Mouse (Mus musculus) kidney, postnatal 4 days (tissue): ENCODE measurements around the gene Atp23.

Experiments used
- DNase-seq, 2 experiments: peaks; one replicate each; pipeline ENCODE4 v3.0.0; 2021; ENCODE audit warnings: mixed read lengths in 2 of 2

Gene Atp23

GRCm38 (mm10) chr10:126900821-126901487 is at the start of gene Atp23:
Gene Atp23 (minus strand): TSS chr10:126901355.
- DNase-seq, result peak; percentile 97 to 98

GRCm38 (mm10) chr10:126950572-126950971 is 49.4 kb upstream of the Atp23 start:
- DNase-seq, result no peak

DNA sequence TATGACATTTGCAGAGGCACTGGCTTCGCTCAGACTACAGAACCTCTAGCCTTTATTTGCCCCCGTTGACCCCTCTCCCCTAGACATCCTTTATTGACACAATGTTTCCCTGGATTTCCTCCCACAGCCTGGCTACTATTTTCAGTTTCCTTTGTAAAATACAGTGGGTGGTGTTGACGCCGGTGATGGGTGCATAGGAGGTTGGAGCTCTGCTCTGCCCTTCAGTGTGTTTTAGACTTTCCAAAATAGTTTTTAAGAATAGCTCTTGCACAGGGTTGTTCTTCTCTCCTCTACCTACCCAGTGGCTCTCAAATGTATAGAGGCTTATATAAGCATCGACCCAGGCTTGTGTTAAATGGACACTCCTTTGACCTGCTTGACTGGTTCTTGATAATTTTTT is 48.7 kb upstream of the Atp23 start:
- no peak for DNase-seq

DNA sequence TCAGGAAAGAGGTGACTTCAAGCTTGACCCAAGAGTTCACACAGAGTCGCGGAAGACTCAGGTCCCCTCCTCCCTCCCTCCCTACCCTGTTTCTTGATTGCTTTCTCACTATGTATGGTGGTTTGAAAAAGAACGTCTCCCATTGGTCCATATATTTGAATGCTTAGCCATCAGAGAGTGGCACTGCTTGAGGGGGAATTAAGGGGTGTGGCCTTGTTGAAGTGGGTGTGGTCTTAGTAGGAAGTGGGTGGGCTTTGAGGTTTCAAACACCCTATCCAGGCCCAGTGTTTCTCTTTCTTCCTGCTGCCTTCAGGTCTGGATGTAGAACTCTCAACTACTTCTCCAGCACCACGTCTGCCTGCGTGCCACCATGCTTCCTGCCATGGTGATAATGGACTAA is 44.4 kb upstream of the Atp23 start:
- DNase-seq, result no peak

GRCm38 (mm10) chr10:126940949-126941348 is 39.8 kb upstream of the Atp23 start:
- no peak for DNase-seq

- DNase-seq, result peak; percentile 49 to 71
Measured at GRCm38 (mm10) chr10:126935556-126936381, 34.6 kb upstream of the Atp23 start.

DNA sequence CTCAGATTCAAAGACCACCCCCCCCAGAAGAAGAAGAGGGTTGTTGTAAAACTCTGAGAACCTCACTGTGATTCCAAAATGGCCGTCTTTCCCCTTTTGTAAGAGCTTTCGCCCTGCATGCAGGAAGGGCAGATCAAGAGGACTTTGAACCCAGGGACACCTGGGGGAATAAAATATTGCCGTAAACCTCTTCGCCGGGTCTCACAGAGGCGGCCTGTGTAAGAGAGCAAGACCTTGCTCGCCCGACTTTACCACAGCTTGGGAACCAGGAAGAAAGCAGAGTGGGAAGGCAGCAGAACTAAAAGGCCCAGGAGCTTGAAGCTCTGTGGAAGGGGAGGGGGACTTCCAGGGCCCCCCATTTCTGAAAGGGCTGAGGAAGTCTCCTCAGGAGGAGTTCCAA is 34.0 kb upstream of the Atp23 start:
- DNase-seq, result peak in 1 of 2 experiments; percentile 38

- no peak for DNase-seq
Measured at GRCm38 (mm10) chr10:126934561-126934960, 33.4 kb upstream of the Atp23 start.

DNA sequence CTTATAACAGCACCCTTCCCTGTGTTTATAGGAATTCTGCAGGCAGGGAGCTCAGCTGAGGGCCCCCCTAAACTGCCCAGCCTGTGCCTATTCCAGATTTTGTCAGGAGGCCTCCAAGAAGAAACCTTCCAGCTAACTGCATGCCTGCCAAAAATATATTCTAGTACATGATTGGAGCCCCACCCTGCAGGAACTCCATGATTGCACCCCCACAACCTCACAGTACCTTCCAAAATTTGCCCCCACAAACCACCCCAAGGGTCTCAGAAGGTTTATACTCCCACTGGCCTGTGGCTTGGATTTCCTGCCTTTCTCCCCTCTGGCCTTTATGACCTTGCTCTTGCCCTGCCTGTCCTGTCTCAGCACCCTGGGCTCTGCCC is 30.6 kb upstream of the Atp23 start:
- DNase-seq, result no peak

DNA sequence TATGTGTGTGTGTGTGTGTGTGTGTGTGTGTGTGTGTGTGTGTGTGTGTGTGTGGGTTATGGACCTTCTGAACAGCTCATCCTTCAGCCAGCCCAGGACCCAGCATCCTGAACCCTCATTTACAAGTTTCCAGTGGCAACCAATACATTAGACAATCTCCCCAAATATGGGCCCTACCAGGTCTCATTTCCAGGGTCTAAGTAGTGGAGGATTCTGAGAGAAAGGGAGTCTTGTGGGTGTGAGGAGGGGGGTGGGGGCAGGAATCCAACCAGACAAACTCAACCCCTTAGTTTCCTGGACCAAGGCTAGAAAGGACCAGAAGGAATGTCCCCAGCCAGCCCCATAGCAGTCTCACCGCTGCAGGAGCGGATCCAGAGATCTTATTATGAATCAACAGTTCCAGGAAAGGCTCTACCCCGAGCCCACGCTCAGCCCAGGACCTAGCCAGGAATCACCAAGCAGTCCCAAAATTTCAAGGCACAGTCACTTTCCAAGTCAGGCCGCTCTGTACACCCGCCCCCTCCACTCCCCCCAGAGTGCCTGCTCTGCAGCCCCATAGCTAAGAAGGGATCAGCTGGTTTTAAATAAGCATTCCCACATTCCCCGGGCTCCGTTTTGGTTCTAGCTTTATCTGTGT is 30.1 kb upstream of the Atp23 start:
- DNase-seq, result peak; percentile 27 to 53

GRCm38 (mm10) chr10:126930270-126931121 is 29.3 kb upstream of the Atp23 start:
- peak; percentile 67 to 75 for DNase-seq

GRCm38 (mm10) chr10:126929543-126929942 is 28.4 kb upstream of the Atp23 start:
- no peak for DNase-seq

- no peak for DNase-seq
Measured at GRCm38 (mm10) chr10:126928819-126929206, 27.7 kb upstream of the Atp23 start.

- peak; percentile 92 to 94 for DNase-seq
Measured at GRCm38 (mm10) chr10:126928011-126928818, 27.1 kb upstream of the Atp23 start.

- peak; percentile 43 to 66 for DNase-seq
Measured at GRCm38 (mm10) chr10:126927101-126927961, 26.2 kb upstream of the Atp23 start.

GRCm38 (mm10) chr10:126925391-126925790 is 24.2 kb upstream of the Atp23 start:
- no peak for DNase-seq

GRCm38 (mm10) chr10:126924087-126924486 is 22.9 kb upstream of the Atp23 start:
- DNase-seq, result no peak

DNA sequence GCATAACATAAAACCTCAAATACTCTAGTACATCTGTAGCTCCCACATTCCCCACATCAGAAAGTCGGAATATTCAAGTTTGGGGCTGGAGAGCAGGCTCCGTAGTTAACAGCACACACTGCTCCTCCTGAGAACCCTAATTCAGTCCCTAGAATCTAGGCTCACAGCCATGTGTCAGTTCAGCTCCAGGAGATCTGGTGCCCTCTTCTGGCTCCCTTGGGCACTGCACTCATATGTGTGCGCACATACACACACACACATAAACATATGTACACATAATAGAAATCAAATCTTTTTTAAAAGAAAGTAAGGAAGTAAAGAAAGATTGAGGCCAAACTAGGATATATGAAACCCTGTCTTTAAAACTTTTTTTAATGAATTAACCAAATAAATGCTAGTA is 19.1 kb upstream of the Atp23 start:
- peak in 1 of 2 experiments; percentile 30 for DNase-seq

DNA sequence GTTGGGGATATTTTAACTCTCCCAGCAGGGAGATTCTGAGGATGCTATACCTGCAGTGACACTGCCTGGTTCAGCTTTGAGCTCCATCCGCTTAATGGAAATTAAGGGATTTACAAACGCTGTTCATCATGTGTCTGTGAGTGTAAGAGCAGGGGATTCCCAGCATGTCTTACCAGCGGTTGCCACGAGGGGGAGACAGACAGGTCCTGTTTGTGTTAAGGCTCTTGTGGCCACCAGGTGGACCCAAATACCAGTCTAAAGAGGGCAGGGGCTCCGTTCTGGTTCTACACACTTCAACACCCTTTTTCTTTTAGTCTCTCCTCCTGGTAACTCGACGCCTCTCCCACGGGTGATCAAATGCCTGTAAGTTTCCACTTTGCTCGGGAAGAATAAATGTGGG is 17.9 kb upstream of the Atp23 start:
- DNase-seq, result peak; percentile 94 to 96

DNA sequence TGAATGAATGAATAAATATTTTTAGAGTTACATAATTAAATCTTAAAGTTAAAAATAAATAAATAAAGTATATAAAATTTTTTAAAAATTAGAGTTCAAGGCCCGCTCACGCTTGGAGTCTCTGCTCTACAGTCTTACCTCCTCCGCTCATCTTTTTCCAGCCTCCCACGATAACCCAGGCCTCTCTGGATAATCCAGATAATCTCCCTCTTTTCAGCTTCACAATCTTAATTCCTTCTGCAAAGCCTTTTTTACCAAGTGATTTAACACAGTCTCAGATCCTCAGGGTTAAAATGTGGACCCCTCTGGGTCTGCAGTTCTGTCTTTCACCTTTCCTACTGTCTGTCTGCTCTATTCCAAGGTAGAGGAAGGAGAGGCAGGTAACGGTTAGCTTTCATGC is 13.1 kb upstream of the Atp23 start:
- no peak for DNase-seq

DNA sequence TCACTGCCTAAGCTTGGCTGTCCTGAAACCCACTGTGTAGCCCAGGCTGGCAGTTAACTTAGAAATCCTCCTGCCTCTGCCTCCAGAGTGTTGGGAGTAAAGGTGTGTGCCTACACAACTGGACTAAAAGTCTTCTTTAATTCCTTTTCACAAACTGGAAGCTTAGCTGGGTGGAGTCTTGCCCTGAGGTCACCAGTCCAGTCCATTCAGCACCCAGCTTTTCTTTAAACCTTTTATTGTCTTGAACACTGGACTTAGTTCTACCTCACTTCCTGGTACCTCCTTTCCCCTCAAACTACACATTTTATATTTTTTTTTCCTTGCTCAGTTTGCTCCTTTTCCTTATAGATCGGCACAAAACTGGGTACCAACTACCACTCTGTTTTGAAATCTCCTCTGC is 10.3 kb upstream of the Atp23 start:
- no peak for DNase-seq
